Mouse (Mus musculus) lung, embryonic 15.5 days (tissue): ENCODE results near the gene Gm16867. TPM values are rescaled to one million over a fixed set of nuclear protein-coding genes. Genes with fewer than 3 reads are reported as not detected.
A peak's percentile ranks its signal among the peaks of the same experiment; 100 is the strongest.
"Not testable (repeated sequence)": the region's sequence is repeated elsewhere in the genome, so short reads cannot be mapped to it uniquely, and the experiment has no call there.

Source experiments
- ATAC-seq: fragments of 200-750 bp; cut with Nextera tagmentation; 2 replicates; pipeline ENCODE4 v1.8.0; 2017; ENCODE audit warnings: moderate number of reproducible peaks, borderline replicate concordance; ENCODE audit not compliant: low FRiP score, low TSS enrichment; ENCODE audit errors: extremely low read depth
- H3K27ac ChIP-seq: fragments of 300-500 bp; sonication (generic); 2 replicates; pipeline ENCODE4 v1.5.1; 2015; ENCODE audit warnings: moderate library complexity, mild to moderate bottlenecking, inconsistent platforms
- H3K27me3 ChIP-seq: fragments of 300-500 bp; sonication (generic); 2 replicates; pipeline ENCODE4 v1.6.1; 2015; ENCODE audit warnings: inconsistent platforms
- H3K36me3 ChIP-seq: fragments of 300-500 bp; sonication (generic); 2 replicates; pipeline ENCODE4 v1.6.1; 2015; ENCODE audit warnings: inconsistent platforms
- H3K4me1 ChIP-seq: fragments of 300-500 bp; sonication (generic); 2 replicates; pipeline ENCODE4 v1.6.1; 2015; ENCODE audit warnings: inconsistent platforms
- H3K4me2 ChIP-seq: fragments of 300-500 bp; sonication (generic); 2 replicates; pipeline ENCODE4 v1.6.1; 2015; ENCODE audit warnings: inconsistent platforms, mild to moderate bottlenecking, moderate library complexity
- H3K4me3 ChIP-seq: fragments of 300-500 bp; sonication (generic); 2 replicates; pipeline ENCODE4 v1.5.1; 2015; ENCODE audit warnings: mild to moderate bottlenecking, inconsistent platforms
- H3K9ac ChIP-seq: fragments of 300-500 bp; sonication (generic); 2 replicates; pipeline ENCODE4 v1.6.1; 2015; ENCODE audit warnings: inconsistent platforms
- H3K9me3 ChIP-seq: fragments of 300-500 bp; sonication (generic); 2 replicates; pipeline ENCODE4 v1.6.1; 2016; ENCODE audit warnings: inconsistent platforms
- WGBS: fragments of 180-500 bp; shearing (Covaris S2); methylation state at CpG from one replicate; pipeline ENCODE4 v1.1.7; 2015; 5-methylcytosine and 5-hydroxymethylcytosine counted together
- polyA plus RNA-seq: library from polyadenylated mRNA; unstranded; fragments of >200 nt; fragmentation: Nextera tagmentation; extraction: Ambion mirVana; gene quantifications from 2 replicates; pipeline ENCODE4 v1.2.1, GENCODE M21; 2015

The Gm16867 gene
- polyA plus RNA-seq, 1 experiment from 2014 or later: not detected

DNA sequence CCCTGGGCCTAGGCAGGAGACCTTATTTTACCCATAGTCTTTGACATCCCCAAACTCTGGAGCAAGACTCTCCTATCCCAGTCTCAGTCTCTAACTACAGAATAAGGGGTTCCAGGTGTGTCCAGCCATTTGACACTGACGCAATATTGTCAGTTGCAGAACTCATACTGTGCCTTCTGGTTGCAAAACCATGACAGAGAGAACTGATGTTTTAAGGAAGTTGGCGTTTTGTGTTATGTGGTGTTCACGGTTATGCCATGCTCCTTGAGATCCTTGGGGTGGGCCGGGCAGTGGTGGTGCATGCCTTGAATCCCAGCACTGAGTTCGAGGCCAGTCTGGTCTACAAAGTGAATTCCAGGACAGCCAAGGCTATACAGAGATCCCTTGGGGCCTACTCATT is 45.5 kb downstream of the Gm16867 start:
- H3K27me3 ChIP-seq, H3K36me3 ChIP-seq, H3K27ac ChIP-seq, H3K4me1 ChIP-seq, H3K9me3 ChIP-seq, H3K4me2 ChIP-seq, H3K9ac ChIP-seq, ATAC-seq, H3K4me3 ChIP-seq: not testable (repeated sequence)
- no CpG with 5 or more reads among the region's 5 CpGs for WGBS

DNA sequence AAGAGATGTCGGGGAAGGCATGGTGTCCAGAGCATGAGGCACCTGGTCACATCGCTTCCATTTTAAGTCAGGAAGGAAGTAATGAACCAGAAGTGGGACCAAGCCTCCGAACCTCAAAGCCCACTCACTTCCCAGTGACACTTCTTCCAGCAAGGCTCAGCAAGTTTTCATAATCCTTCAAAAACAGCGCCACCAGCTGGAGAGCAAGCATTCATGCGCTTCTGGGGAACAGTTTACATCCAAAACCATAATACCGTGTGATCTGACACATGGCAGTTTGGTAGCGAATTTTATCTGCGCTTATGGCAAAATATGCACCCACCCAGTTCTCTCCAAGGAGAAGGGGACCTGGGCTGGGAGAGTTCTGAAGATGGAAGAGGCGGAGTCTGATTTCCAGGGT is 48.5 kb downstream of the Gm16867 start:
- H3K27ac ChIP-seq, H3K27me3 ChIP-seq, H3K4me1 ChIP-seq, H3K9me3 ChIP-seq, H3K36me3 ChIP-seq, ATAC-seq, H3K4me2 ChIP-seq, H3K4me3 ChIP-seq, H3K9ac ChIP-seq: not testable (repeated sequence)
- WGBS: no CpG with 5 or more reads among the region's 9 CpGs

- H3K27me3 ChIP-seq, H3K4me3 ChIP-seq, H3K4me2 ChIP-seq, ATAC-seq, H3K9me3 ChIP-seq, H3K36me3 ChIP-seq, H3K4me1 ChIP-seq, H3K9ac ChIP-seq, H3K27ac ChIP-seq: not testable (repeated sequence)
- WGBS: no CpG with 5 or more reads among the region's 10 CpGs
Measured at GRCm38 (mm10) chr14:69448845-69449244, 54.3 kb downstream of the Gm16867 start.

DNA sequence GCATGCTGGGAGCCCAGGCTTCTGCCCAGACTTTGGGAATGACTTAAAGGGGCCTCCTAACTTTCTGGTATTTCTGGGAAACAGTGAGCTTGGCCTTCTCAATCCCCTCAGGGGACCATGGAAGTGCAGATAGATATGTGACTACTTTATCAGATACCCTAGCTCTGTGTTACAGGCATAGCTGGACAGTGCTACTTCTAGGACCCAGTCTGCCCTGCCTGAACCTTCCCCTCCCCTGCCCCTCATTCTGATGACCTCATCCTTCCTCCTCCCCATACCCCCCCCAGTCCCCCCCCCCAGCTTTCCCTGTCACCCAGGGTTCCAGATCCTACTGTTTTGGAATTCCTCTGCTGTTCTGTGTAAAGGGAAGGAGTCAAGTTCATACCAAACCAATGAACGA is 56.2 kb downstream of the Gm16867 start:
- not testable (repeated sequence) for H3K27ac ChIP-seq, H3K4me1 ChIP-seq, H3K4me2 ChIP-seq, ATAC-seq, H3K4me3 ChIP-seq, H3K27me3 ChIP-seq, H3K9ac ChIP-seq, H3K9me3 ChIP-seq, H3K36me3 ChIP-seq
- no CpG with 5 or more reads among the region's 1 CpGs for WGBS

- peak; percentile 94 for ATAC-seq
- H3K4me2 ChIP-seq, H3K27me3 ChIP-seq, H3K27ac ChIP-seq, H3K9me3 ChIP-seq, H3K36me3 ChIP-seq, H3K9ac ChIP-seq, H3K4me3 ChIP-seq, H3K4me1 ChIP-seq: not testable (repeated sequence)
- no CpG with 5 or more reads among the region's 7 CpGs for WGBS
Measured at GRCm38 (mm10) chr14:69443092-69443692, 60.0 kb downstream of the Gm16867 start.

DNA sequence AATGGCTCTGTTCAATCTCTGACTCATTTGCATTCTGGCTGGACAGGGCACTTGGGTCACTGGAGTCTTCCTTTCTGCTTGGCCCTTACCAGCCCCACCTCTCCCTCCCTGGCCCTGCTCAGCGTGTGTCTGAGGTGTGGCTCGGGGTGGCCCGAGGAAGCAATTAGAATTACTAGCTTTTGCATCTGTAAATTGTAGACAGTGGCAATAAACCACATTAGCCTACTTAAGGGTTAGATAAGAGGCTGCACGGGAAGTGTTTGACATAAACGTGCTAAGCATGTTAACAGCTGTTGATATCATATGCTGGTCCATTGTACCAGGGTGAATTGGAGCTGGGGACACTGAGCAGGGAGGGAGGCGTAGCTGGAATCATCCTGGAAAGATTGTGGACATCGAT is 62.2 kb downstream of the Gm16867 start:
- H3K9ac ChIP-seq, H3K9me3 ChIP-seq, H3K4me1 ChIP-seq, H3K4me3 ChIP-seq, H3K4me2 ChIP-seq, ATAC-seq, H3K27me3 ChIP-seq, H3K36me3 ChIP-seq, H3K27ac ChIP-seq: not testable (repeated sequence)
- WGBS: no CpG with 5 or more reads among the region's 7 CpGs

GRCm38 (mm10) chr14:69438678-69439214 is 64.4 kb downstream of the Gm16867 start:
- ATAC-seq, H3K27me3 ChIP-seq, H3K27ac ChIP-seq: not testable (repeated sequence)

GRCm38 (mm10) chr14:69421003-69421402 is 82.2 kb downstream of the Gm16867 start:
- H3K9me3 ChIP-seq, H3K9ac ChIP-seq, H3K27ac ChIP-seq, H3K27me3 ChIP-seq, H3K4me2 ChIP-seq, H3K4me1 ChIP-seq, H3K36me3 ChIP-seq, H3K4me3 ChIP-seq: not testable (repeated sequence)
- peak; percentile 81; the same call in 1 of the 2 replicates for ATAC-seq
- no CpG with 5 or more reads among the region's 7 CpGs for WGBS

More at GRCm38 (mm10) chr14:69438678-69439214, 64.4 kb downstream of the Gm16867 start:
- WGBS: no CpG with 5 or more reads among the region's 7 CpGs
- H3K4me3 ChIP-seq, H3K9me3 ChIP-seq, H3K4me1 ChIP-seq, H3K9ac ChIP-seq, H3K4me2 ChIP-seq, H3K36me3 ChIP-seq: not testable (repeated sequence)

DNA sequence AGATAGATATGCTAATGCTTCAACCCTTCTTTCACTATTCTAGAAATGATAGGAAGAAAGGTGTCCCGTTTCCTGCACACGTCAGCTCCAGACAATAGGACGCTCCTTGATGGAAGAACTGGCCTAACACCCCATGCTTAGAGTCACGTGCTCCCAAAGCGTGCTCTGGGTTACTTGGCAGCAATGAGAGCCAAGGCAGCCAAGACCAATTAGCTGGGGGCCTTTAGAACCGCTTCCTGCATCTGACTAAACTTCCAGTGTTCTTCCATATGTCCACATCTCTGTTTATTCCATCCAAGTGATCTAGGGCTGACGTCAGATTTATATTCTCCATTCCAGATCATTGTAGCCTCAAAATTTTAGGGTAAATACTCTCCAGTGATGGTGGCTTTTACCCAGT is 85.6 kb downstream of the Gm16867 start:
- not testable (repeated sequence) for H3K36me3 ChIP-seq, H3K4me2 ChIP-seq, H3K9me3 ChIP-seq, H3K27me3 ChIP-seq, H3K4me3 ChIP-seq, H3K27ac ChIP-seq, H3K9ac ChIP-seq, H3K4me1 ChIP-seq
- peak; percentile 56; the same call in 1 of the 2 replicates for ATAC-seq
- no CpG with 5 or more reads among the region's 7 CpGs for WGBS

Other genes with a start within 250 kb of the Gm16867 start
- gene Synb, start 209.1 kb downstream of the Gm16867 start, polyA plus RNA-seq: not detected in 2 replicates
- not detected in 2 replicates for gene Gm27179, start 9.2 kb upstream of the Gm16867 start, polyA plus RNA-seq
- gene Entpd4b, start 52.1 kb upstream of the Gm16867 start, polyA plus RNA-seq: 13.6 and 13.9 TPM in 2 replicates